Mouse (Mus musculus) midbrain, embryonic 13.5 days (tissue): ENCODE results near the gene Slc26a1. TPM values are rescaled to one million over a fixed set of nuclear protein-coding genes. Genes with fewer than 3 reads are reported as not detected.

Experiments used
- ATAC-seq: fragments of 200-750 bp; cut with Nextera tagmentation; 2 replicates; pipeline ENCODE4 v1.8.0; 2017; ENCODE audit warnings: mild to moderate bottlenecking, moderate TSS enrichment, moderate library complexity
- H3K27ac ChIP-seq: fragments of 300-500 bp; sonication (generic); 2 replicates; pipeline ENCODE4 v1.5.1; 2015; ENCODE audit warnings: inconsistent platforms, mild to moderate bottlenecking, moderate library complexity
- H3K27me3 ChIP-seq: fragments of 300-500 bp; sonication (generic); 2 replicates; pipeline ENCODE4 v1.6.1; 2015; ENCODE audit warnings: mild to moderate bottlenecking, inconsistent platforms
- H3K36me3 ChIP-seq: fragments of 300-500 bp; sonication (generic); 2 replicates; pipeline ENCODE4 v1.6.1; 2015; ENCODE audit warnings: mild to moderate bottlenecking, inconsistent platforms
- H3K4me1 ChIP-seq: fragments of 300-500 bp; sonication (generic); replicated peaks from 2 replicates; pipeline ENCODE4 v1.6.1; 2015; ENCODE audit warnings: inconsistent platforms
- H3K4me2 ChIP-seq: fragments of 300-500 bp; sonication (generic); replicated peaks from 2 replicates; pipeline ENCODE4 v1.6.1; 2015; ENCODE audit warnings: moderate library complexity, mild to moderate bottlenecking, inconsistent platforms
- H3K4me3 ChIP-seq: fragments of 300-500 bp; sonication (generic); replicated peaks from 2 replicates; pipeline ENCODE4 v1.5.1; 2015; ENCODE audit warnings: mild to moderate bottlenecking, inconsistent platforms
- H3K9ac ChIP-seq: fragments of 300-500 bp; sonication (generic); replicated peaks from 2 replicates; pipeline ENCODE4 v1.6.1; 2015; ENCODE audit warnings: mild to moderate bottlenecking, inconsistent platforms
- H3K9me3 ChIP-seq: fragments of 300-500 bp; sonication (generic); 2 replicates; pipeline ENCODE4 v1.6.1; 2016; ENCODE audit warnings: mild to moderate bottlenecking, inconsistent platforms
- WGBS: fragments of 180-500 bp; shearing (Covaris S2); methylation state at CpG from one replicate; pipeline ENCODE4 v1.1.7; 2015; 5-methylcytosine and 5-hydroxymethylcytosine counted together
- polyA plus RNA-seq: library from polyadenylated mRNA; unstranded; fragments of >200 nt; fragmentation: Nextera tagmentation; extraction: Ambion mirVana; gene quantifications from 2 replicates; pipeline ENCODE4 v1.2.1, GENCODE M21; 2015

The Slc26a1 gene
- polyA plus RNA-seq, 1 experiment from 2014 or later: 1.7 TPM

DNA sequence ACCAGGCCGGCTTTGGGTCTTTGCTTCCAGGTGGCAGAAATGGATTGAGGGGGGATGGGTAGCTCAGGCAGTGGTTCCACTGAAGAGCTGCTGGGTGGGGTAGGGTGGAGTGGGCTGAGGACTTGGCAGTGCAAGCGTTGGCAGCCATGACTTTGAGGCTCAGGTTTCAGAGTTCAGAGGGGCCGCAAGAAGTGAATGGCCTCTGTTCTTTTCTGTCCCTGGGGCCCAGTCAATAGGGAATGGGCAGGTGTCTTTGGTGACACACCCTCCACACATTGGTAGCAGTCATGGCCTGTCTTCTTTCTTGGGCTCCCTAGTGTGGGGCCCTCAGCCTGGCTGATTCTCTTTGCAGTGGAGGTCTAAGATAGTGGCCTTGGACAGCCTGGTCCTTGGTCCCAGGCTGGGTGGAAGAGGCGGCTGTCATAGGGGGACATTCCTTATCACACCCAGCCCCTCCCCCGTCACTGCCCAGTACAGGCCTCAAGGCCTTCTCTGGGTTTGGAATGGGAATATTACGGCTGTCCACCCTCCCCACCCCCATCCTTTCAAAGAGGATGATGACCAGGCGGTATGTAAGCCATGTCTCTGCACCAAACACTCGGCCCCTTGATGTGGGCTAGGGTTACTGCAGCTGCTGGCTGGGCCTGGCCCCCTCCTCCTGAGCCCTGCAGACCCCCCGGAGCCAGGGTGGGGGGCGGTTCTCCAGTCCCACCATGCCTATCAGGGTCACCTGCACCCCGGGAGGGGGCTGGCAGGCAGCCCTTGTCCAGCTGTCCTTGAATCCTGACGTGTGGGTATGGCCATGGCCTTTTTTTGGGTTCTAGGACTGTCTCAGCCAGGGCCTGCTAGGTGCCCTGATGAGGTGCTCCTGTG lies 28.6 kb upstream of the Slc26a1 start:
- no peak overlapping the region for H3K4me3 ChIP-seq
- peaks cover 4% of the 10 kb centered on the region; the same call in 1 of the 2 replicates for H3K4me1 ChIP-seq
- H3K36me3 ChIP-seq: peaks cover 25% of the 10 kb centered on the region
- no peak overlapping the region for H3K27ac ChIP-seq
- H3K27me3 ChIP-seq: no peaks in the 10 kb centered on the region
- H3K9me3 ChIP-seq: no peaks in the 10 kb centered on the region
- ATAC-seq: no peak
- H3K4me2 ChIP-seq: no peak overlapping the region
- H3K9ac ChIP-seq: no peak overlapping the region
- WGBS: 89% methylated on average over 12 of the region's 12 CpGs

DNA sequence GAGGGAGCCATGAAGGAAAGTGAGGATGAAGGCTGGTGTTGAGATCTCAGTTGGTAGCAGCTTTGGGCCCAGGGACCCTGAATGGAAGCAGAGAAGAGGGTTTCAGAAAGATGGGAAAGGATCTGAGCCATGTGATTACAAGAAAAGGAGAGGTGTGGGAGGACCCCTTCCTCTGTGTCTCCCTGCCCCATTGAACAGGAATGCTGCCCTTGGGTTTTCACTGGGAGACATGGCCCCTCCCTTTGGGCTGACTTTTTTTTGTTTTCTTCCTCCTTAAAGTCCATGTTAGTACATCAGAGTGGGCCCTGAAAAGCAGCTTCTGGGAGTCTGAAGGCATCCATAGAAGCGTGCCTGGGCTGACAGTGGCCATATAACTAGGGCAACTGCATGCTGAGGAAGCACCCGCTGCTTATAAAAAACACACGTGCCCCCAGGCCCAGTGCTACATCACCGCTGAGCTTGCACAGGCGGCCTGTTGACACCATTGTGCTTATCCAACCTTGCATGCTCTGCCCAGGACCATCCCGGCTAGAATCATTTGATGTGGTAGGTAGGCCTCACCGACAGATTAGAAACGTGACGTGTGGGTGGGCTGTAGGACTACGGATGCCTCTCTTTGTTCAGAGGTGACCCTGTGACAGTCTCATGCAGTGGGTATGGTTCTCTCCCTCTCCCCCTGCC lies 26.1 kb upstream of the Slc26a1 start:
- no peak for ATAC-seq

DNA sequence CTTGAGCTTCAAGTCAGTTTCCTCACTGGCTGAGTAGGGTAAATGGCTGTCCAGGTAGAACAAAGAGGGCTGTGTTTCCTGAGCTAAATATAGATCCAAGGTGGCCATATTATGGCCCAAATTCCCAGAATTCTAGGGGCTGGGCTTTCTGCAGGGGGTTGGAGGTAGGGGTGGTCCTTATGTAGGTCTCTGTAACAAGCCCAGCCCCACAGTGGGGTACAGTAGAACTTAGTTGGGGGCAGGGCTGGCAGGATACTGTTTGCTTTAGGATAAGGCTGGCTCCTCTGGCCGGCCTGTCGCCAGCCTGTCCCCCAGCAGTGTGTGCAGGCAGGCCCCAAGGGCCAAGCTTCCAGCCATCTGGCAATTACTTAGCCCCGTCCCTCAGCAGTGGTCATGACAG lies 25.0 kb upstream of the Slc26a1 start:
- 64% methylated on average over 3 of the region's 3 CpGs for WGBS
- Histone ChIP-seq H3K9me3 (no peaks in the 10 kb centered on the region), H3K4me1 (peaks cover 21% of the 10 kb centered on the region), H3K27ac (no peak overlapping the region), H3K4me3 (no peak overlapping the region), H3K9ac (no peak overlapping the region), H3K4me2 (no peak overlapping the region), H3K27me3 (0 out of 2 replicates have a peak, but pooled peaks cover under 1% of the 10 kb centered on the region), H3K36me3 (peaks cover 12% of the 10 kb centered on the region)
- ATAC-seq: no peak

More for the DNA sequence above, 26.1 kb upstream of the Slc26a1 start:
- Histone ChIP-seq H3K4me2 (no peak overlapping the region), H3K27me3 (no peaks in the 10 kb centered on the region), H3K9me3 (no peaks in the 10 kb centered on the region), H3K27ac (no peak overlapping the region), H3K36me3 (peaks cover 24% of the 10 kb centered on the region), H3K4me1 (peaks cover 16% of the 10 kb centered on the region), H3K4me3 (no peak overlapping the region), H3K9ac (no peak overlapping the region)
- 76% methylated on average over 10 of the region's 10 CpGs for WGBS

DNA sequence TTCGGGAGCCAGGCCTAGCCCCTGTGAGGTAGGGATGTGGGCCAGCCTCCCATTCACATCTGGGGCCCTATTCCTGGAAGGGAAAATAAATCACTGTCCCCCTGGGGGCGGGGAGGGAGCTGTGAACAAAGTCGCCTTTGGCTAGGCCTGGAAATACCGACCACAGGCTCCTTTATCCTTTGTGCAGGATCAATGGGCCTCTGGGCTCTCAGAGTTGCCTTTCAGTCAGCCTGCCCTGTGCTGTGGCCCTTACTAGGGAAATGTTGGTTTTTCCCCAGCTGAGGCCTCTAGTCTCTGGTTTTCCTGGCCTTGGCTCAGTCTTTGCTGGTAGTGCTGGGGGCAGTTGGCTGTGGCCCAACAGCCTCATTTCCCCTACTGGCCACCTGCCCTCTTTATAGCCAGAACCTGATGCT lies 22.0 kb upstream of the Slc26a1 start:
- H3K4me1 ChIP-seq: peaks cover 31% of the 10 kb centered on the region

DNA sequence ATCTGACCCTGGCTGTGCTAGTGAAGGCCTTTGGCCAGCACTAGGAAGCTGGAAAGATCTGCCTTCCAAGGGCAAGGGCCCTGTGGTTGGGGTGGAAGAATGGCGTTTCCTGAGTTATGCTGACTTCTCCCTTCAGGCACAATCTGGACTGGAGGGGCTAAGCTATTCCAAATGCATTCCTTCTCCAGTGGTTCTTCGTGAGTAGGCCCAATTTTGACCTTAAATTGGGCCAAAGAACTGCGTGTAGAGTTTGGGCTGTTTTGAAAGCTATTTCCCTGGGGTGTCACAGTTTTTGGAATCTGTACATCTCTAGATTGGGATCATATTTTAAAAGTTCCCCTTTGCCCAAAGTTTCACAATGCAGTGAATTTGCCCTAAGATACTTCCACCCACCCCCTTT lies 21.2 kb upstream of the Slc26a1 start:
- H3K9ac ChIP-seq: no peak overlapping the region
- 86% methylated on average over 3 of the region's 3 CpGs for WGBS

More for the DNA sequence above, 22.0 kb upstream of the Slc26a1 start:
- 10% methylated on average over 4 of the region's 4 CpGs for WGBS
- no peak overlapping the region for H3K4me2 ChIP-seq
- peak overlapping the region; percentile 22; the same call in 1 of the 2 replicates for H3K27ac ChIP-seq
- ATAC-seq: no peak
- H3K9ac ChIP-seq: no peak overlapping the region
- H3K36me3 ChIP-seq: no peaks in the 10 kb centered on the region
- H3K4me3 ChIP-seq: no peak overlapping the region
- H3K27me3 ChIP-seq: peaks cover 14% of the 10 kb centered on the region
- no peaks in the 10 kb centered on the region for H3K9me3 ChIP-seq

DNA sequence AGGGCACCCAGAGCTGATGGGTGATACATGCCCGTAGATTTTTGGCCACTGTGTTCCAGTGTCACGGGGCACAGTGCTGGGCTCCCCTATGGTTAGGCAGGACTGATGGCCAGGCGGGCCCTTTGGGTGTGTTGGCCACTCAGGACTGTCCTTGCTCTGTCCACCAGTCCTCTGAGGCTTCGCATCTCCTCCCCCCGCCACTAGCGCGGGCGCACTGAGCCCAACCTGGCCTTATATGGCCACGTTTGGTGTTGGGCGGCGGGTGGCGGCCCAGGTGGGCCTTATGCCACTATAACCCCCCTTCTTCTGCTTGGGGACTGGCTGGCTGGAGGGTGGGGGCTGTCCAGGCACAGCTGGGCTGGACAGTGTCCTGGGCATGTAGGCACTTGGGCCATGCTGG lies 20.5 kb upstream of the Slc26a1 start:
- 92% methylated on average over 12 of the region's 12 CpGs for WGBS
- peaks cover 24% of the 10 kb centered on the region for H3K27me3 ChIP-seq
- H3K9me3 ChIP-seq: no peaks in the 10 kb centered on the region
- no peaks in the 10 kb centered on the region for H3K36me3 ChIP-seq
- no peak overlapping the region for H3K9ac ChIP-seq
- H3K4me2 ChIP-seq: no peak overlapping the region
- H3K27ac ChIP-seq: no peak overlapping the region
- no peak overlapping the region for H3K4me3 ChIP-seq
- no peak for ATAC-seq
- peaks cover 34% of the 10 kb centered on the region for H3K4me1 ChIP-seq

More for the DNA sequence above, 21.2 kb upstream of the Slc26a1 start:
- Histone ChIP-seq H3K4me1 (peaks cover 34% of the 10 kb centered on the region), H3K9me3 (no peaks in the 10 kb centered on the region), H3K27me3 (peaks cover 22% of the 10 kb centered on the region), H3K4me3 (no peak overlapping the region), H3K27ac (no peak overlapping the region), H3K36me3 (no peaks in the 10 kb centered on the region), H3K4me2 (no peak overlapping the region)
- ATAC-seq: no peak

DNA sequence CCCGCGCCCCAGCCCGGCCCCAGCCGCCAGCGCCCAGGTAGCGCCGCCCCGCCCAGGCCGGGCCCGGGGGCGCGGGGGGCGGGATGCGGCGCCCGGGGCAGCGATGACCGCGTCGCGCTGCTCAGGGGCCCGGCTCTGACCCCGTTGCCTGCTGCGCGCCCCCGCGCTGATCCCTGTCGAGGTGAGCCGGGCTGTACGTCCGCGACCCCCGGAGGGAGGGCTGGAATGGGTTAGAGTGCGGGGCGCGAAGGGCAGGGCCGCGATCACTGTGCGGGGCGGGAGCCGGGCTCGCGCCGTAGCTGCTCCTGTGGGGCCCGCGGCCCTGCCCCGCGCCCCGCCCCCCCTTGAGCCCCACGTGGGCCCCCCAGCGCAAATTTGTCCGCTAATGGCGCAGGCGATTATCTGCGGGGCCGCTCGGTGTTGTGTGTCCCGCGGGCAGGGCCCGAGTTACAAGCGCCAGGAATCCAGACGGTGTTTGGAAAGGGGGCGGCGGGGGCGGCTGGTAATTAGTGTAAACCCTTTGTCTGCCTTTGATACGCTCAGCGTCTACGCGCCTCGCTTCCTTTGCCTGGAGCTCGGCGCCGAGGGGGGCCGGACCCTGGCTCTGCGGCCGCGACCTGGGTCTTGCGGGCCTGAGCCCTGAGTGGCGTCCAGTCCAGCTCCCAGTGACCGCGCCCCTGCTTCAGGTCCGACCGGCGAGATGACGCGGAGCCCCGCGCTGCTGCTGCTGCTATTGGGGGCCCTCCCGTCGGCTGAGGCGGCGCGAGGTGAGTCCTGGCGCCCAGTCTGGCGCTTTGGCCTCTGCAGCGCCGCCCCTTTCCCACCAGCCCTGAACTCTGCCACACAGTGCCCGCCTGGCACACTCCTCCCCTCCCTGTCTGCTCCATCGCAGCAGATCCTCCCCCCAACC lies 19.2 kb upstream of the Slc26a1 start:
- H3K9me3 ChIP-seq: no peaks in the 10 kb centered on the region
- peak overlapping the region; percentile 96 for H3K4me2 ChIP-seq
- peak overlapping the region; percentile 67 for H3K9ac ChIP-seq
- H3K27me3 ChIP-seq: peaks cover 24% of the 10 kb centered on the region
- peaks cover 31% of the 10 kb centered on the region for H3K4me1 ChIP-seq
- peak overlapping the region; percentile 80 for H3K4me3 ChIP-seq
- no peak overlapping the region for H3K27ac ChIP-seq
- WGBS: under 1% methylated on average over 69 of the region's 99 CpGs
- no peaks in the 10 kb centered on the region for H3K36me3 ChIP-seq
- ATAC-seq: peak; percentile 66

DNA sequence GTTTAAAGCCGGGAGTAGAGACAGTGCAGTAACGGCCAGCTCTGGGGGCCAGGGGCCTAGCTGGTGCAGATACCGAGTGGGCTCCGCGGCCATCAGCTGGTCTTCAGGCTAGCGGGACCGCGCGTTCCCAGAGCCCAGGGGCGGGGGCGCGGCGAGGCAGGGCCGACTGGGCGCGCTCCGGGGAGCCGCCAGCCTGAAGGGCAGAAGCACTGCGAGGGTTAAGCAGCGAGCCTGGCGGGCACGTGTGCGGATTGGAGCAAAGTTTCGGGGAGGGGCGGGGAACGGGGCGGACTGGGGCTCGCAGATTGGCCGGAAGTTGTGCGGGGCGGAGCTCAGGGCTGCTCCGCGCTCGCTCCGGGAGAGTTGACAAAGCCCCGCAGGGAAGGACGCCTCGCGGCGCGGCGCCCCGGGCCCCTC lies 18.5 kb upstream of the Slc26a1 start:
- ATAC-seq: peak; percentile 95
- Histone ChIP-seq H3K4me1 (peaks cover 34% of the 10 kb centered on the region), H3K4me3 (peak overlapping the region; percentile 80), H3K27ac (no peak overlapping the region), H3K4me2 (peak overlapping the region; percentile 96), H3K9me3 (no peaks in the 10 kb centered on the region), H3K36me3 (no peaks in the 10 kb centered on the region), H3K27me3 (peaks cover 24% of the 10 kb centered on the region), H3K9ac (peak overlapping the region; percentile 67)
- WGBS: under 1% methylated on average over 34 of the region's 43 CpGs

DNA sequence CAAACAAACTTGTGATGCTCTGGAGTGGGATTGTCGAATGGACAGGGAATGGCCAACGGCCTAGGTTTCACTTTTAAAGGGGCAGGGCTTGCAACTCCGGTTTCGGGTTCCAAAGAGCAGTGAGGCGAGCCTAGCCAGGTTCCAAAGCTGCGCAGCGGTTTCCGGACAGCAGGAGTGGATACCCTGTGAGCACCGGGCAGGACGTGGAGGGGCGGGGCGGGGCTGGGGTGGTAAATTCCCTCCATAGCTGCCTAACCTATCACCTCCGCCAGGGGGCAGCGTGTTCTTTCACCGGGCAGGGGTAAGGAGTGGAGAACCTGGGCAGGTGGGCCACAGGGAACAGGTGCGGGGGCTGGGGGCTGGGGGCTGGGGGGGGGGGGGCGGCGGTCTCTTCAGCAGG lies 16.9 kb upstream of the Slc26a1 start, which contains the start of gene Fgfrl1:
TSS of gene Fgfrl1 (plus strand) at position 112 of the 400 bp plus-strand sequence.
- 0 out of 2 replicates have a peak within 1 kb of the TSS, but pooled peaks have one; percentile 23 for H3K9ac ChIP-seq
- H3K27me3 ChIP-seq: peaks cover 24% of the 10 kb centered on the region

DNA sequence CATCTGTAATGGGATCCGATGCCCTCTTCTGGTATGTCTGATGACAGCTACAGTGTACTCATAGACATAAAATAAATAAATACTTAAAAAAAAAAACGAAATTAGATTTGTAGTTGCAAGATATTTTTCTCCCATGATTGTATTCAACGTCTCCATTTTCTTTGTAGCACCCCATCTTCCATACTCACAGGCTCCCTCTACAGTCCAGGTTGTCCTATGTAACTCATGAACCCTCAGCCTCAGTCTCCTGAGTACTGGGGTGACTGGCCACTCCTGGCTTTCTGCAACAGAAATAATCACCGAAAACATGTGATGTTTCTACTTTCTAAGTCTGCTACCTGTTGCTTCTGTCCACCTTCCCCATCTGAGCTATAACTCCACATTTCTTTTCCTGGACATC lies 15.8 kb upstream of the Slc26a1 start:
- Histone ChIP-seq H3K9me3 (no peaks in the 10 kb centered on the region), H3K4me2 (no peak overlapping the region), H3K4me3 (no peak overlapping the region), H3K36me3 (no peaks in the 10 kb centered on the region), H3K27me3 (peaks cover 24% of the 10 kb centered on the region), H3K9ac (no peak overlapping the region), H3K27ac (no peak overlapping the region), H3K4me1 (peaks cover 18% of the 10 kb centered on the region)
- 65% methylated on average over 4 of the region's 4 CpGs for WGBS
- no peak for ATAC-seq

More for the DNA sequence above, 16.9 kb upstream of the Slc26a1 start, which contains the start of gene Fgfrl1:
- no peaks in the 10 kb centered on the region for H3K36me3 ChIP-seq
- no peak for ATAC-seq
- WGBS: 5% methylated on average over 18 of the region's 18 CpGs
- H3K4me2 ChIP-seq: peak within 1 kb of the TSS; percentile 96
- H3K4me3 ChIP-seq: peak within 1 kb of the TSS; percentile 80
- H3K27ac ChIP-seq: no peak within 1 kb of the TSS
- H3K4me1 ChIP-seq: peaks cover 28% of the 10 kb centered on the region
- no peaks in the 10 kb centered on the region for H3K9me3 ChIP-seq

DNA sequence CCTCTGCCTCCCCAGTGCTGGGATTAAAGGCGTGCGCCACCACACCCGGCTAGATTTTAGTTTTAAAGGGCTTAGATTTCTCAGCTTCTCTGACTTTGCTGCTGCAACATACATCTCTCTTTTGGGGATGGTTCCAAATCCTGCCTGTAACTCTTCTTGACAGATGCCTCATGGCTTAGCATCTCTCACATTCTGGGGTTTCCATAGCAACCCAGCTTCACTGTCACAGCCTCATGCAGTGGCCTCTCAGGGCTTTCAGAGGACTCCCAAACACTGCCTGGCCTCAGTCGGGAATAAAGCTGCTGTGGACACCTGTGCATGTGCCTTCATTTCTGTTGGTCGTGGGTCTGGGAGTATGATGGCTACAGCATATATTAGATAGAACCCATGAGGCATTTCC lies 13.7 kb upstream of the Slc26a1 start:
- H3K4me1 ChIP-seq: peaks cover 7% of the 10 kb centered on the region
- H3K4me2 ChIP-seq: no peak overlapping the region
- no peaks in the 10 kb centered on the region for H3K9me3 ChIP-seq
- H3K27ac ChIP-seq: no peak overlapping the region
- no peaks in the 10 kb centered on the region for H3K36me3 ChIP-seq
- 64% methylated on average over 5 of the region's 5 CpGs for WGBS
- H3K4me3 ChIP-seq: no peak overlapping the region
- ATAC-seq: no peak
- peaks cover 17% of the 10 kb centered on the region for H3K27me3 ChIP-seq
- H3K9ac ChIP-seq: no peak overlapping the region
